Mouse (Mus musculus): ENCODE measurements around the gene H2-T3.
A peak's percentile ranks its signal among the peaks of the same experiment; 100 is the strongest.

H2-T3 gene

DNA sequence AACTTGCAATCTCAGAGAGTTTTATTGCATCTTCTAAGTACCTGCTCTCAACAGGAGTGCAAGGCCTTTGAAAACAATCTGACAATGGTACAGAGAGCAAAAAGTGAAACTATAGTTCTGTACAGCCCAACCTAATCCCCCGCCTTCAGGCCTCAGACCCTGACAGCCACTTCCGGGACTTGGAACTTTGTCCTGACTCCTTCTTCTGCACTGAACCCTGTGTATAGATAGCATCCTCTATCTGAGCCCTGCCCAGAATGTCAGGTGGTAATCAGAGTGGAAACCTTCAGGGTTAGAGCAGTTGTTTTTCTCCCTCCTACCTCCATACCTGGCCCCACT is at the start of gene H2-T3:
Gene H2-T3, minus strand, starts transcription at position 119 of the 339 bp plus-strand sequence.
- DNase-seq (ENCODE audit: low read depth, low spot score), result no peak

DNA sequence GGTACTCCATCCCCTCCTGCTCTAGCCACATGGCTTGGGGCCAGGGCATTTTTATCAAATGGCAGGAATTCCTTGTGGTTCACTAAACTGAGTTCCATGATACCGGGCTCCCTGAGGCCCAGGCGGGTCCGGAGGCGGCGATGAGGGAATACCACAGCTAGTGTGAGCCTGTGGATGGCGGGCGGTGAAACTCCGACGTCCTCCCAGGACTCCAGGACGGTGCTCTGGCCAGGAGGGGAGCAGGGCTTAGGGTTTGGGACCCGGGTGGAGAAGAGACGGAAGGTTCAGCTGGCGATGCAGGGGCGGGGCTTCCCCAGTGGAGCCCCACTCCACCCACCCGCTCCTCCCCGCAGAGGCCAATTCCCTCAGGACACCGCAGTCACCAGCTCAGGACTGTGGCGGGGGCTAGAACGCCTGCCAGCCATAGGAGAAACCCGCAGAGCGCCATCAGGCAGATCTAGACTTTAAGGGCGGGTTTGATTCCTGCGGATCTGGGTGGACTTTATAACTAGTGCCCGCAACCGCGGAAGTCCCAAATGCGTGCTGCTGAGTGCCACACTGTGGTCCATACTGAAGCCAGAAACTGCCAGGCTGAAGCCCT is 47.3 kb upstream of the H2-T3 start:
- DNase-seq (ENCODE audit: low read depth, low spot score), result peak; percentile 26

DNA sequence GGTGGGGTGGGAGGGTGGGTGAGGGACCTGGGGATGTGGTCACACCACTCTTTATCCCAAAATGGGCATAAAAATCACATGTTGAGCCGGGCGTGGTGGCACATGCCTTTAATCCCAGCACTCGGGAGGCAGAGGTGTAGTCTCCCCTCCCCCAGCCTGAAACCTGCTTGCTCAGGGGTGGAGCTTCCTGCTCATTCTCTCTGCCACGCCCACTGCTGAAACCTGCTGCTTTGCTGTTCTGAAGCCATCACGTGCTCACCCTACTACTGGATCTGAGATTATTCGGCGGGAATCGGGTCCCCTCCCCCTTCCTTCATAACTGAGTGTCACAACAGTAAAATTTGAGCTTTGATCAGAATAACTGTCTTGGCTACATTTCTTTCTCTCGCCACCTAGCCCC is 45.2 kb upstream of the H2-T3 start:
- peak; percentile 68 for DNase-seq (ENCODE audit: low read depth, low spot score)

DNA sequence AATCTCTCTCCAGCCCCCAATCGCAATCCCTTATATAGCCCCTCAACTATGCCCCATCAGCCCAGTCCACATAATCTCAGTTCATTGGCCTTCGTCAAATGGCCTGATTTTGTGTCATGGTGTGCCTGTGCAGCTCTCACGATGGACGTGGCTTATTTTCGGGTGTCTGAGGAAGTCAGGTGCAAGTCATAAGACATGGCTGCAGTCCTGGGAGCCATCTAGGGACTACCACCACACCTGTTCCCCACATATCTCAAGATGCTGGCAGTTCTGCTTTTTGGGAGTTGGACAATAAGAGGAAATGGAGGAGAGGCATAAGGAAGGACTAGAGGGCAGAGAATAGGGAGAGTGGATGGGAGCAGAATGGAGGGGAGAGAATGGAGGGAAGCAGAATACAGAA is 43.5 kb upstream of the H2-T3 start:
- DNase-seq (ENCODE audit: low read depth, low spot score), result no peak

DNA sequence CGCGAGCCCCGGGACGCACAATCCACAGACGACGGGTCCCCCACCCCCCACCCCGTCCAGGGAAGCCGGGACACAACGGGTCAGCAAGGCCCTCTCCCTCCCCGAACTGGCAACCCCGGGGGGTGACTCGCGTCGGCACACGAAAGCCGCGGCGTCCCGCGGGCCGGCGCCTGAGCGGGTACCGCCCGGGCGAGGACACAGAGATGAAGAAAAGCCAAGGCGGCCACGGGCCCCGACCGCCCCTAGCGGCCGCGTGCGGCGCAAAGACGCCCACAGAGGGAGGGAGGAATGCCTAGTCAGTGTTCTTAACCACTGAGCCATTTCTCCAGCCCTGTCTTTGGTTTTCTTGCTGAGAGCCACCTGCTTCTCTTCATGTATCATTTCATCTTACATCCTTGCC is 41.2 kb upstream of the H2-T3 start:
- DNase-seq (ENCODE audit: low read depth, low spot score), result peak; percentile 100

DNA sequence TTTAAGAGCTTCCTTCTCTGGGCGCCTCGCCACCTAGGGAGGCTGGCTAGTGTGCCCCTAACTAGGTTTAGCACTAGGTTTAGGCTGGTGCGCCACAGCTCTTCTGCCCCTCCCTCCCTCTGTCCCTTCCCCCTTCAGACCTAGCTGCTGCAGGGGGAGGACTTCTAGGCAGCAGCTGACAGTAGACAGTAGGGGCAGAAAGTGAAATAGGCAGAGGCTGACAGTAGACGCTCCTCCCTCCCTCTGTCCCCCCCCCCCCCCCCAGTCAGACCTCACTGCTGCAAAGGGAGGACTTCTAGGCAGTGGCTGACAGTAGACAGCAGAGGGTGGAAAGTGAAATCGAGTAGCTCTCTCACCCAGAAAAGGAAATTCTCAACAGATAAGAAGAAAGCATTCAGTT is 39.0 kb upstream of the H2-T3 start:
- DNase-seq (ENCODE audit: low read depth, low spot score), result peak; percentile 72

DNA sequence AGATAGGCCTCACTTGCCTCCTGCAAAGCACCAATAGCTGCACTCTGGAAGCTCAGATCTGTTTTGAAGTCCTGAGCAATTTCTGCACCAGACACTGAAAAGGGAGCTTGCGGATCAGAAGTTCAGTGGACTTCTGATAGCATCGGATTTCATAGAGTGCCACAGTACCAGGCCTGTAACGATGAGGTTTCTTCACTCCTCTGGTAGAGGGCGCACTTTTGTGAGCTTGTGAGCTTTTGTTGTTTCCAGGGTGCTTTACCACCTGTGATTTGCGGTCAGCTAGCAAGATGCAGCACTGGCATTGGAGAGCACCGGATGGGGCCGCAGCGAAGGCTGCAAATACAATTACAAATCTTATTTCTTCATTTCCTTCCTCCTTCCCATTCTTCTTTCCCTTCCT is 36.8 kb upstream of the H2-T3 start:
- DNase-seq (ENCODE audit: low read depth, low spot score), result peak; percentile 84

DNA sequence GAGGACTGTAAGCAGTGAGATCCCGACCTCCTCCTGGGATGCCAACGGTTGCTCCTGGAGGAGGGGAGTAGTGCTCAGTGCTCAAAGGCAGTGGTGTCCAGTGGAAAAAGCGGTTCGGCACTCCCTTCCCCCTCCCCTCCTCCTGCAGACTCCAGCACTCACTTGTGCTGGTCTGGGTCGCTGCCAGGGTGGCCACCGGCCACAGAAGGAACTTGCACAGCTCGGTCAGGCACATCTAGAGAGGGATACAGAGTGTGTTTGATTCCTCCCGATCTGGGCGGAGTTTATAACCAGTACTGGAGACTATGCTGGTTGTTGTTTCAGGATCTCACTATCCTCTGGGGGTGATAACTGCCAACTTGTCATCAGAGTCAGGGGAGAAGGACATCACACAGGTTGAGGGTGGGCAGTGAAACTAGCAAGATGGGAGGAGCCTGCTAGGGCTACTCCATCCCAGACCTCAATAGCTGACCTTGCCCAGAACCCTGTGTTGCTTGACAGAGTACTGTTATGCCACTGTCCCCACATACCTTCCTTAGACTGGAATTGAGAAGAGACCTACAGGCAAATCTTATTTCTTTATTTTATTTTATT is 35.2 kb upstream of the H2-T3 start:
- no peak for DNase-seq (ENCODE audit: low read depth, low spot score)

DNA sequence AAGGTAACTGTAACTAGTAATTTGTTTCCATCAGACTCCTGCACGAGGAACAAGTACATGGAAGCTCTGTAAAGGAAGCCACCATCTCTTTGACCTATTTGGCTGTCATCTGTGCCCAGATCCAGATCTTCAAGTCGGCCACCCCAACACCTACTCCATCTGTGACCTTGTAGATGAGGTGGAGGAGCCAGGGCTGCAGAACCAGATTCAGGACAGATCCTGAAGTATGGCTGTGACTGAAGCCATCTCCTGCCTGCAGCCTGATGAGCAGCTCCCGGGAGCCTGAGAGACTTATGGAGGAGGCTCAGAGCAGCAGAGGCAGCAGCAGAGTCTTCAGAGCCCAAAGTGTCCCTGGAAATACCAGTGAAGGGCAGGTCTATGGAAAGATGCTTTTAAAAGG is 34.4 kb upstream of the H2-T3 start:
- no peak for DNase-seq (ENCODE audit: low read depth, low spot score)

DNA sequence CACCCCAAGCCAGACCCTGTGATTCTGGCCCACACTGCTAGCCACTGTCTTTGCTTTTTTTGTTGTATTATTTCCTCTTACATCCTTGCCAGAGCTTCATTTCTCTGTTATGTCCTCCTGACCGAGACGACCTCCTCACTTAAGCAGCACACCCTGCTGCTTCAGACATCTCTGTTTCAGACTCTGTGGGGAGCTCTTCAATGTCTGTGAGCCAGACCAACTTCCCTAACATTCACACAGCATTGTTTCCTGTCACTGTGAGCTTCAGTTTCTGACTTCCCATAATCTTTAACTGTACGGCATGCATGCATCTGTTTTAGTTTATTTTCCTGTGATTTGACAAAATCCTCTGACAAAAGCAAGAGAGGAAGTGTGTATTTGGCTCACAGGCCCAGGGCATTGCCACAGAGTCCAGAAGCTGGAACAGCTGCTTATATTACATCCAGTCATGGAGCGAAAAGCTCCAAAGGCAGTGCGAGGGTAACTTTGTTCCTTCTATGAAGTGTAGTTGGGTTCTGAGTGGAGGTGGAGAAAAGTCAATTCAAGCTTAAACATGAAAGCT is 28.6 kb upstream of the H2-T3 start:
- no peak for DNase-seq (ENCODE audit: low read depth, low spot score)

DNA sequence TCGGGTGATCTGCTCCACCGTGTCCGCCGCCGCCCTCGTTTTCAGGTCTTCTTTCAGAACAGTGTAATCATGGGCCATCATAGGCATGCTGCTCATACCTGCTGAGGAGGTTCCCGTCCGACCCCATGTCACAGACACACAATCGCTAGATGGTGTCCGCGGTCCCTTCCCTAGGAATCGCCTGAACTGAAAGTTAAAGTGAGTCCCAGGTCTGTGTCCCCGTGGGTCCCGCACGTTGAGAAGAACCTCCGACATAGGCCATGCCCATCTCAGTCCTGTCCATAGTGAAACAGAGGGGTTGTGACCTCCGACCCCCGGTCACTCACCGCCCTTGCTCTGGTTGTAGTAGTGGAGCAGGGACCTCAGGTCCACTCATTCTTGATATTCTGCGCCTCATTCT is 25.5 kb upstream of the H2-T3 start:
- DNase-seq (ENCODE audit: low read depth, low spot score), result peak; percentile 23

DNA sequence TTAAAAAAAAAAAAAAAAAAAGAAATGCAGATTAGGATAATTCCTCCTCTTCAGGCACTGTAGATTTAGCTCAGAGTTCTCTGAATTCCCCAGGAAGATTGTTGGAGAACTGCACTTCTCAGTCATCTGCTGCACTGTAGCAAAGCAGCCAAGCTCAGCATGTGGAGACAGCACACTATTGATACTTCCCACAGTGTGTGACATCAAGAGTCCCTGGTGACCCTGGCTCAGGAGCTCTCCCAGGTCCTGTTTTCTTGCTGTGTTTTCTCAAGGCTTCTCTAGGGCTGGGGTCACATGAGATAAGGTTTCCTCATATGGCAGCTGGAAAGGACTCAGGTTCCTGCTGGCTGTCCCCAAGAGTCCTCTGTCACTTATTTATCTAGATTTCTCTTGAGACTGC is 16.8 kb upstream of the H2-T3 start:
- no peak for DNase-seq (ENCODE audit: low read depth, low spot score)

DNA sequence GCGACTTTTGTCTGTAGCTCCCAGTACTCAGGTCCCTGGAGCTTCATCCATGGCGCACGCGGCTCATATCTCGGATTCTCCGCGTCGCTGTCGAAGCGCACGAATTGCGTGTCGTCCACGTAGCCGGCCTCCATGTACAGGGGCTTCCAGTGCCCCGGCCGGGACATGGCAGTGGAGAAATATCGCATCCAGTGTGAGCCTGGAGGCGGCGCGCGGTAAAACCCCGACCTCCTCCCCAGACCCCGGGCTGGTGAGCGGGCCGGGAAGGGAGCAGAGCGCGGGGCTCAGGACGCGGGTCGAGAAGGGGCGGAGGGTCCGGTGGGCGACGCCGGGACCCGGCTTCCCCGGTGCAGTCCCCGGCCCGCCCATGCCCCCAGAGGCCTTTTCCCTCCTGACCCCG is 15.8 kb upstream of the H2-T3 start:
- peak; percentile 49 for DNase-seq (ENCODE audit: low read depth, low spot score)

DNA sequence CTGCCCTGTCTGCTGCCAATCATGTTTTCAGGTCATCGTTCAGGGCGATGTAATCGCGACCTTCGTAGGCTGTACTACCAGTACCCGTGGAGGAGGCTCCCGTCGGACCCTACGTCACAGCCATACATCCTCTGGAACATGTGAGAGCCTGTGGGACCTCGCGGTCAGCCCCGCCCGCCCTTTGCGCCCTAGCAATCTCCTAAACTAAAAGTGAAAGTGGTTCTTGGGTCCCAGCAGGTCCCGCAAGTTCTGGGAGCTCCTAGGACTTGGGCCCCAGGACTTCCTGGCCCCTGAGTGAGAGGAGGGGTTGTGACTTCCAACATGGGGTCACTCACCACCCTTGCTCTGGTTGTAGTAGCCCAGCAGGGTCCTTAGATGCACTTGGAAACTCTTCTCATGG is 15.4 kb upstream of the H2-T3 start:
- DNase-seq (ENCODE audit: low read depth, low spot score), result peak; percentile 87

DNA sequence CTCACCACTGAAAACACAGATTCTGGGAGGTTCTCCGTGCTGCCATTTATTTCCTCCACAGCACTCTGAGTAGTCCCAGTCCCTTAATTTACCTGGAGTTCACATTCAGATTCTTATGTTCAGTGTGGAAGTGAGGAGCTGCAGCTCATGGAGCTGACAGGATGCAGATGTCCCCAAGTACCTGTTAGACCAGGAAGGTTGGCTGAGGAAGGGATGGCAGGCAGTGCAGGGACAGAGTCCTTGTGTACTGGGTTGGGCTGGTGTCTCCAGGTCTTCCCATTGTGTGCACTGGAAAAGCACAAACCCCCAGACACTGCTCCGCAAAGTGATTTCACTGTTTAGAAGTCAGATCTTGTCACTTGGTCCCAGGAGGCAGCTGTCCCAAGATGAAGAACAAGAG is 11.8 kb upstream of the H2-T3 start:
- DNase-seq (ENCODE audit: low read depth, low spot score), result no peak

DNA sequence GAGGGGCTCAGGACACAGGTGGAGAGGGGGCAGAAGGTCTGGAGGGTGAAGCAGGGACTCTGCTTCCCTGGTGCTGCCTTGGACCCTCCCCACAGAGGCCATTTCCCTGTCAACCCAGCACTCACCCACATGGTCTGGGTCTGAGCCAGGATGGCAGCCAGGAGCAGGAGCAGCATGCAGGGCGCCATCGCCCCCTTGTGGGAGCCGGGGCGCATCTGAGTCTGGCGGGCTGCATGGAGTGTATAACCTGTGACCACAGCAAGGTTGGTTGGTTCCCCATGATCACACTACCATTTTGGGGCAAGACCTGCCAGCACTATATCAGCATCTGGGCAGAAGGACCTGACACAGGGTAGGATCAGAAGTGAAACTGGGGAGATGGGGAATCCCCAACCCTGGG is 8.2 kb upstream of the H2-T3 start:
- DNase-seq (ENCODE audit: low read depth, low spot score), result peak; percentile 64

DNA sequence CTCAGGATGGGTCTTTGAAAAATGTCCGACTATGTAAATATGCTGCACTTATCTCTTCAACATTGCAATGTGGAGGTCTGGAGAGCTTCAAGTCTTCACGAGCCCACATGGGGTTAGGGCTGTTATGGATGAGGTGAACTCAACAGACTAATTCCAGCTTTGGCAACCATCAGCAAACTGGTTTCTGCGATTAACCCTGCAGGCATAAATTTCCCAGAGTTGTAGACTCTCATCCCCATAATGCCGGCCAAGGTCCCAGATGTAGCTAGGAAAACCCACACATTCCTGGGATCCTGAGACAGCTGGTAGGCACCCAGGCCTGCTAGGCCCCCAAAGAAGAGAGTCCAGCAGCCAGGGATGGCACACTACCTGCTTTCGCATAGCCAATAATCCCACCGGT is 4.4 kb upstream of the H2-T3 start:
- DNase-seq (ENCODE audit: low read depth, low spot score), result no peak

DNA sequence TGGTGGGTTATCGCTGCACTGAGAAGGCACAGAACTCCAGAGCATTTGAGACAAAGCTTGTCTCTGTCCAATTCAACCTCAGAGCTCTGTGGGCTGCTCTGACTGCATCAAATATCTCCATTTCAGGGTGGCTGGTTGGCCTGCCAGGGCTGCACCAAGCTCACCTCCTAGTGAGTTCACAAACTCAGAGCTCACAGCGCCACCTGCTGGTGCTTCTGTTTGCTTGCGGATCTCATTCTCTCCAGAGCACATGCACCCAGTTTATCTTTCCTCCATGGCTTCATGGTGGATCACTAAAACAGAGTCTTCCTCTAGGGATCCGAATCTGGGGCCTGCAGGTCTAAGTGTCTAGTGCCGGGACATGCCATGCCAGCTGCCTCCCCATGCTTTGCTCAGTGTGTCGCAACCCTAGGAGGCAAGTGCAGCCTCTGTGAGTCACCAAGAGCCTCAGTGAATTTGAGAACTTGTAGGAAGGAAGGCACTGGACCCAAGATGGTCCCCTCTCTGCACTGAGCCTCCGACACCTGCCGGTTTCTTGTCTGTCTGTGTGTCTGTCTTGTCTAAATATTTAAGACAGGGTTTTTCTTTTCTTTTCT is 3.6 kb upstream of the H2-T3 start:
- DNase-seq (ENCODE audit: low read depth, low spot score), result peak; percentile 94

DNA sequence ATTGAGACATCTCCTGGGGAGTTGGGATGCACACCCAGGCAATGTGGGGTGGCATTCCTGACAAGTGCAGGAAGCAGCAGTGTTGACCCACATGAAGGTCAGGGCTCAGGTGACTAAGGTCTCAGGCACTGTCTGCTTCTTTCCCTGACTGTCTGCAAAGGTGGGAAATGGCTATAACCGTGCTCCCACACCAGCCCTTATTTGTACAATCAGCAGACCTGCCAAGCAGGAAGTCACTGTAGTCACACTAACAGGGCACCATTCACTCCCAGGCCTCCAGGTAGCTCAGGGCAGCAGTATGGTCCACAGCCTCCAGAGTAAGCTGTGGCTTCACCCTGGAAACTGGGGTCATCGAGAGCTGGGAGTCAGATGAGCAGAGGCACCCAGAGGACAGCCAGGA is 2.3 kb upstream of the H2-T3 start:
- DNase-seq (ENCODE audit: low read depth, low spot score), result no peak

DNA sequence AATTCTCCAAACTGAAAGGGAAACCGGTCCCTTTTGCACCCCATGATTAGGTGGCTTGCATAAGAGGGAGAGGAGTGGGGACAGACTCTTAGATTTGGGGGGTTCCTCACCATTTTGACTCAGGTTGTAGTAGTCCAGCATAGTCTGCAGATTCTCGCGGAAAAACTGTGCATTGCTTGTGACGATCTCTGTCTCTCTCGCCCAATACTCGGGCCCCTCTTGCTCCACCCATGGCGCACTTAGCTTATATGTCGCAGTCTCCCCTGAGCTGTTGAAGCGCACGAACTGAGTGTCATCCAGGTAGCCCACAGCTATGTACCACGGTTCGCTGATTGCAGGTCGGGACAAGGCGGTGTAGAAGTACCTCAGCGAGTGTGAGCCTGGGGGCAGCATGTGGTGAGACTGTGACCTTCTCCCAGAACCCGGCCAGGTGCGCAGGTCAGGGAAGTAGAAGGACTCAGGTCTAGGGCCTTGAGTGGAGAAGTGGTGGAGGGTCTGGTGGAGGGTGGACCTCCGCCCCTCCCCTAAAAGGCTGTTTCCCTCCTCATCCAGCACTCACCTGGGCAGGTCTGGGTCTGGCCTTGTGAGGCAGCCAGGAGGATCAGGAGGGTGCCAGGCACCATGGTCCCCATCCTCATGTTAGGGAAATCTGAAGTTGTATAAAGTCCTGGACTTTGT is 457 bp downstream of the H2-T3 start:
- DNase-seq (ENCODE audit: low read depth, low spot score), result no peak

DNA sequence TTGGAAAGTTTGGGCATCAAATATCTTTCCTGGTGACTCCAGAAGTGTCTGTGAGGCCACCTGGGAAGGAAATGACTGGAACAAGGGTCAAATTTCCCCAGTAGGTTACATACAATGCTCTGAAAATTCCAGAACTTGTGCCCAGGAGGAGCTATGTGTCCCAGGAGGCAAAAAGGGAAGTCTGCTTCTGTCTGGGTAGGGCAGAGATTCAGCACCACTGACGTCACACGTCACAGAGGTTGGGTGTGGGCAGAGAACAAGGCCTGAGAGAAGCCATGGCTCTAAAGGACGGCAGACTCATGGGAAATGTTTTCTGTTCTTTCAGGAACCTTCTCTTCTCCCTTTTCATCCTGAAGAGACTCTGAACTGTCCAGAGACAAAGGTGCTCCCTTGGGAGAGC is 2.5 kb downstream of the H2-T3 start:
- DNase-seq (ENCODE audit: low read depth, low spot score), result no peak

DNA sequence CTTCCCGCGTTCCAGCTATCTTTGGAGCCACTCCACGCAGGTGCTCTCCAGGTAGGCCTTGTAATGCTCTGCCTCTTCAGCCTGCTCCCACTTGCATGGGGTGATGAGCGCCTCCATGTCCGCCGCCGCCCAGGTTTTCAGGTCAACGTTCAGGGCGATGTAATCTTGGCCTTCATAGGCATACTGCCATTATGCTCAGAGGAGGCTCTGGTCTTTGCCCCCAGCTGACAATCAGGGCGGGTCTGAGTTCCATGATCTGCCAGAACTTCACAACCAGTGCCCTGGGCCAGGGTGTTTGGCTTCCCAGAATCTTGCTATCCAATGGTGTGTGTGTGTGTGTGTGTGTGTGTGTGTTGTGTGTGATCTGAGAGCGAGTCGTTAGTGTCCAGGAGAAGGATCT is 7.9 kb downstream of the H2-T3 start:
- no peak for DNase-seq (ENCODE audit: low read depth, low spot score)

DNA sequence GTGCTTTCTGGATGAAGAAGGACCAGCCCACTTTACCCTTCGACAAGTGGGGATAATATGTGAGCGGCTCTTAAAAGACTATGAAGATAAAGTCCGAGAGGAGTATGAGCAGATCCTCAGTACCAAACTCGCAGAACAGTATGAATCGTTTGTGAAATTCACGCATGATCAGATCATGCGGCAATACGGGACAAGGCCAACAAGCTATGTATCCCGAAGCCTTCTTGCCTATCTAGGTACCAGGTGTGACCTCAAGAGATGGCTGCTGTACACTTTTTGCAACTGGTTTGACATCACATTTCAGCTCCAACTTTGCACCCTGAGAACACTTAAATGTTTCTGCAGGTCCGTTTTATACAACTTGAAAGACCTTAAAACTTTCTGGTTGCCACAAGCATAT is 10.6 kb downstream of the H2-T3 start:
- DNase-seq (ENCODE audit: low read depth, low spot score), result peak; percentile 15
